Mouse (Mus musculus): ENCODE results near the gene Cdk5r2. TPM values are rescaled to one million over a fixed set of nuclear protein-coding genes. Genes with fewer than 3 reads are reported as not detected.
A peak's percentile ranks its signal among the peaks of the same experiment; 100 is the strongest.
"Not testable (repeated sequence)": the region's sequence is repeated elsewhere in the genome, so short reads cannot be mapped to it uniquely, and the experiment has no call there.

The Cdk5r2 gene
- polyA plus RNA-seq, 1 experiment = not detected

- 70% methylated on average over 9 of the region's 9 CpGs for WGBS
- TF ChIP-seq POLR2A (IDR thresholded peaks at IDR 0.05; ENCODE audit: borderline replicate concordance, control insufficient read depth, low read depth, low read length) (no peak), CTCF (IDR thresholded peaks at IDR 0.05; ENCODE audit: control insufficient read depth, insufficient read depth, low read length) (no peak)
- H3K4me1 ChIP-seq (ENCODE audit: control insufficient read depth, insufficient read depth, low read length) = peaks cover 3% of the 10 kb centered on the region; the same call in 1 of the 2 replicates
- H3K27ac ChIP-seq (ENCODE audit: control insufficient read depth, insufficient read depth, low read depth, low read length, poor library complexity) = no peak overlapping the region
- H3K4me3 ChIP-seq (replicated peaks; ENCODE audit: control insufficient read depth, low read depth, low read length) = no peak overlapping the region
These were observed 39.6 kb upstream of the Cdk5r2 start for GRCm38 (mm10) chr1:74814931-74815647.

GRCm38 (mm10) chr1:74815965-74816364, 38.8 kb upstream of the Cdk5r2 start:
- H3K4me1 ChIP-seq (ENCODE audit: control insufficient read depth, insufficient read depth, low read length); H3K4me3 ChIP-seq (replicated peaks; ENCODE audit: control insufficient read depth, low read depth, low read length); H3K27ac ChIP-seq (ENCODE audit: control insufficient read depth, insufficient read depth, low read depth, low read length, poor library complexity): not testable (repeated sequence)
- 80% methylated on average over 6 of the region's 6 CpGs for WGBS

DNA sequence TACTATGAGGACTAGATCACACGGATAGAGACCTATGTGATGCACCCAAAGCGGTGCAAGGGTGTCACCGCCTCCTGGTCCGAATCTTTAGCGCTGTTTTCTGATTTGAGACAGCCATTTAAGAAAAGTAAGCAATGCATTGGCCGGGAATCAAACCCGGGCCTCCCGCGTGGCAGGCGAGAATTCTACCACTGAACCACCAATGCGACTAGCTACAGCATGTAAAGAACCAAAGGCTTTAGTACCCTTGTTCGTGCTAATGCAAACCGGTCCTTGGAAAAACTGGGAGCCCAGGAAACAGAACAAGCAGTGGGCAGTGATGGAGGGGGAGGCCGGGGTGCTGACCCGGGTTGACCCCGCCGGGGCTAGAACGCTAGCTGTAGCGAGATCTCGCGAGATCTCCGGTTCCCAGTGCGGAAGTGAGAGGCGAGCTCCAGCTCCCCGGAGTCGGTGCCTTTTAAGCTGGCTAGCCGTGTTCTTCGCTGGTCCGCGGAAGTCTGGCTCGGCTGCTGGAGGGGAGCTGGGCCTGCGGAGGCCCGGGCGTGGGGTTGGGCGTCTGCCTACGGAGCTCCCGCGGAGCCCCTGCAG, 38.0 kb upstream of the Cdk5r2 start:
- Histone ChIP-seq H3K27ac (ENCODE audit: control insufficient read depth, insufficient read depth, low read depth, low read length, poor library complexity) (peak overlapping the region; percentile 81), H3K4me1 (ENCODE audit: control insufficient read depth, insufficient read depth, low read length) (peaks cover 3% of the 10 kb centered on the region; the same call in 1 of the 2 replicates), H3K4me3 (replicated peaks; ENCODE audit: control insufficient read depth, low read depth, low read length) (peak overlapping the region; percentile 67)
- WGBS = 7% methylated on average over 38 of the region's 38 CpGs
- TF ChIP-seq POLR2A (IDR thresholded peaks at IDR 0.05; ENCODE audit: borderline replicate concordance, control insufficient read depth, low read depth, low read length) (peak; percentile 84; the same call in 1 of the 2 replicates), CTCF (IDR thresholded peaks at IDR 0.05; ENCODE audit: control insufficient read depth, insufficient read depth, low read length) (no peak)

DNA sequence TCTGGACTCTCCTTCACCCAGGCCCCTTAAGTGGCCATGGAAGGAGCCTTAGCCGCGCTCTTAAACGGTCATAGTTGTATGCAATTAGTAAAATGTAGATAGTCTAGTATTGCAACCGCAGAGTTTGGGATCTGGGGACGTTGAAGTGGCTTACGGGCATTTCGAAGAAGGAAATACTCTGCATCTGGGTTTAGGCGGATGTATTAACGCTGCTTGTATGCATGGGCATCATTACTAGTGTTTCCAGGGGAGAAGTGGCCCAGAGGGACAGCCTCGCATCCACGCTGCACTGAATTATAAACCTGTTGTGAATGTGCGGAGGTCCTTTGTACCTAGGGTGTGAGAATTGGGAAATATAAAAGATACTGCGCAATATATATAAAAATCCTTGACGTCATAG, 37.5 kb upstream of the Cdk5r2 start:
- 8% methylated on average over 14 of the region's 14 CpGs for WGBS
- no peak for TF ChIP-seq CTCF (IDR thresholded peaks at IDR 0.05; ENCODE audit: control insufficient read depth, insufficient read depth, low read length)
- TF ChIP-seq POLR2A (IDR thresholded peaks at IDR 0.05; ENCODE audit: borderline replicate concordance, control insufficient read depth, low read depth, low read length) = no peak
- H3K4me1 ChIP-seq (ENCODE audit: control insufficient read depth, insufficient read depth, low read length) = peaks cover 3% of the 10 kb centered on the region; the same call in 1 of the 2 replicates
- H3K27ac ChIP-seq (ENCODE audit: control insufficient read depth, insufficient read depth, low read depth, low read length, poor library complexity) = peak overlapping the region; percentile 81
- peak overlapping the region; percentile 67 for H3K4me3 ChIP-seq (replicated peaks; ENCODE audit: control insufficient read depth, low read depth, low read length)

DNA sequence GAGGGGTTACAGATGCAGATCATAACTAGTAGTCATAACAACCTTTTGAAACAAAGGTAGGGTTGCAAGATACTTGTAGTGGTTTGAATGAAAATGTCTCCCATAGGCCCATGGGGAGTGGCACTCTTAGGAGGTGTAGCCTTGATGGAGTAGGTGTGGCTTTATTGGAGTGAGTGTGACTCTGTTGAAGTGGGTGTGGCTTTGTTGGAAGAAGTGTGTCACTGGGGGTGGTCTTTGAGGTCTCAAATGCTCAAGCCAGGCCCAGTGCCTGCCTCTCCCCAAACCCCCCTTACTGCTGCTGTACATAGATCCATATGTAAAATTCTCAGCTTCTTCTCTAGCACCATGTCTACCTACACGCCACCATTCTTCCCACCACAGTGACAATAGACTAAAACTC, 36.2 kb upstream of the Cdk5r2 start:
- peaks cover 3% of the 10 kb centered on the region; the same call in 1 of the 2 replicates for H3K4me1 ChIP-seq (ENCODE audit: control insufficient read depth, insufficient read depth, low read length)
- no peak overlapping the region for H3K27ac ChIP-seq (ENCODE audit: control insufficient read depth, insufficient read depth, low read depth, low read length, poor library complexity)
- TF ChIP-seq CTCF (IDR thresholded peaks at IDR 0.05; ENCODE audit: control insufficient read depth, insufficient read depth, low read length) = no peak
- no peak for TF ChIP-seq POLR2A (IDR thresholded peaks at IDR 0.05; ENCODE audit: borderline replicate concordance, control insufficient read depth, low read depth, low read length)
- H3K4me3 ChIP-seq (replicated peaks; ENCODE audit: control insufficient read depth, low read depth, low read length) = no peak overlapping the region
- 91% methylated on average over 1 of the region's 1 CpGs for WGBS

DNA sequence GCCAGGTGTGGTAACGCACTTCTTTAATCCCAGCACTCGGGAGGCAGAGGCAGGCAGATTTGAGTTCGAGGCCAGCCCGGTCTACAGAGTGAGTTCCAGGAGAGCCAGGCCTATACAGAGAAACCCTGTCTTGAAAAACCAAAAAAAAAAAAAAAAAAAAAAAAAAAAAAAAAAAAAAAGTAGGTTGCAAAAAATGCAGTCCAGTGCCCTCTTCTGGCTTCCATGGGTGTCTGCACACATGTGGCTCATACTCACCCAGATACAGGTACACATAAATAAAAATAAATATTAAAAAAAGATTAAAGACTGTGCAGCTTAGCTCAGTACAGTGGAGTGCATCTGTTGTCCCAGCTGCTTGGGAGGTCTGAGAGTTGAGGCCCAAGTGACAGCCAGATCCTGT, 31.1 kb upstream of the Cdk5r2 start:
- not testable (repeated sequence) for H3K27ac ChIP-seq (ENCODE audit: control insufficient read depth, insufficient read depth, low read depth, low read length, poor library complexity); H3K4me3 ChIP-seq (replicated peaks; ENCODE audit: control insufficient read depth, low read depth, low read length); H3K4me1 ChIP-seq (ENCODE audit: control insufficient read depth, insufficient read depth, low read length)
- 92% methylated on average over 4 of the region's 4 CpGs for WGBS

DNA sequence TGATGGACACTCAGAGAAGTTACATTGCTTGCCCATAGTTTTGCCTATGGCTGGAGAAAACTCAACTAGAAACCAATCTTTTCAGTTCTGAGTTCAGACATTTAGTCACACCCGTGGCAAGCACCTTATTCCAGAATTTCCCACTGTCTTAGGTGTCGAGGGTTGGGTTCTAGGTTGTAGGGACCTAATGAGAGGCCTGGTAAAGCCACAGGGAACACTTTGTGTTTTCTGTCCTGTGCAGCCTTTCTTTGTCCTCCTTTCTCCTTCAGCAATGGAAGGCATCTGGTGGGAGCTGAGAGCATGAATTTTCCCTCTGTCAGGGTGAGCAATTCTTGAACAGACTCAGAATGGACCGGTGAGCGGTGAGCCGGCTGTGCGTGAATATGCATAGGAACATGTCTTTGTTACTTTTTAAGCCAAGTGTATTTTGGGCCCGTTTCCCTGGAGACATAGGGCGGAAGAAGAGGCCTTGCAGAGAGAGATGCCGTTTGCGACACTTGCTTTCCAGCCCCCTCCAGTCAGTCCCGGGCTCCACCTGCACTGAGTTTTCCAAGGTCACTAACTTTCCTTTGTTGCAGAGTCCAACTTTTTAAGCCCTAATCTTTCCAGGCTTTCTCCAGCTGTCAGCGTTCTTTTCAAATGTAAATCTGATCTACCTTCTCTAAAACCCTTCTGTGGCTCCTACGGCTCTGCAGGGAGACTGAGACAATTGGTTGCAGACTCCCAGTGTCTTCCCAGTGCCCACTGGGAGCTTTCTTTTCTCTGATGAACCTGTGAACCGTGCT, 30.0 kb upstream of the Cdk5r2 start:
- Histone ChIP-seq H3K27ac (ENCODE audit: control insufficient read depth, insufficient read depth, low read depth, low read length, poor library complexity) (no peak overlapping the region), H3K4me1 (ENCODE audit: control insufficient read depth, insufficient read depth, low read length) (no peaks in the 10 kb centered on the region), H3K4me3 (replicated peaks; ENCODE audit: control insufficient read depth, low read depth, low read length) (no peak overlapping the region)
- WGBS = 60% methylated on average over 14 of the region's 14 CpGs
- TF ChIP-seq POLR2A (IDR thresholded peaks at IDR 0.05; ENCODE audit: borderline replicate concordance, control insufficient read depth, low read depth, low read length) (no peak), CTCF (IDR thresholded peaks at IDR 0.05; ENCODE audit: control insufficient read depth, insufficient read depth, low read length) (no peak)

DNA sequence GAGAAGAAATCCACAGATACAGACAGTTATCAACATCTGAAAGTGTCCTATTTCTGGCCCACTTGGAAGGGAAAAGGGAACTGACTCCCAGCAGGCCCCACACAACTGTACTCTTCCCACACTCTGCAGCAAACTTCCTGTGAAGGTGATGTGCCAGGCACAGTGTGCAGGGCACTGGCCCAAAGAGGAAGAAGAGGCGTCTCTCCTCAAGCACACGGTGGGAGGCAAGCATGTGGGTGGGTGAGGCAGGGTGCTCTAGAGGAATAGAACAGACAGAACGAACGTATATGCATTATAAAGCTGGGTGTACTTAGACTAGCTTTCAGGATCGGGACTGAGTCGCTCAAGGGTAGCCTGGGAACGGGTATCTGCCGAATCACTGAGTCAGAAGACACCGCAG, 24.7 kb upstream of the Cdk5r2 start:
- no peak overlapping the region for H3K27ac ChIP-seq (ENCODE audit: control insufficient read depth, insufficient read depth, low read depth, low read length, poor library complexity)
- 36% methylated on average over 9 of the region's 9 CpGs for WGBS
- no peaks in the 10 kb centered on the region for H3K4me1 ChIP-seq (ENCODE audit: control insufficient read depth, insufficient read depth, low read length)
- H3K4me3 ChIP-seq (replicated peaks; ENCODE audit: control insufficient read depth, low read depth, low read length) = no peak overlapping the region
- TF ChIP-seq POLR2A (IDR thresholded peaks at IDR 0.05; ENCODE audit: borderline replicate concordance, control insufficient read depth, low read depth, low read length) (no peak), CTCF (IDR thresholded peaks at IDR 0.05; ENCODE audit: control insufficient read depth, insufficient read depth, low read length) (no peak)

Data from bone marrow, adult 2 months (tissue).